Mouse (Mus musculus): Measurements from ENCODE around the gene Gm21961. TPM values are rescaled to one million over a fixed set of nuclear protein-coding genes. Genes with fewer than 3 reads are reported as not detected.

Gene Gm21961
- total and polyA plus RNA-seq, 3 experiments = not detected

Other genes with a start within 250 kb of the Gm21961 start
- not detected in 2 replicates for gene Gm21798, start 197.2 kb downstream of the Gm21961 start, total RNA-seq (2012; rRNA removed)
- not detected for gene Gm21798, start 197.2 kb downstream of the Gm21961 start, polyA plus RNA-seq (2012; ENCODE audit: insufficient read depth in 1 of 2, insufficient read length in 2 of 2, low read depth in 1 of 2, low replicate concordance in 2 of 2, missing spikeins in 1 of 2)

All from MEL (cell line).